Mouse (Mus musculus): ENCODE data around the gene Glod4.

The Glod4 gene

DNA sequence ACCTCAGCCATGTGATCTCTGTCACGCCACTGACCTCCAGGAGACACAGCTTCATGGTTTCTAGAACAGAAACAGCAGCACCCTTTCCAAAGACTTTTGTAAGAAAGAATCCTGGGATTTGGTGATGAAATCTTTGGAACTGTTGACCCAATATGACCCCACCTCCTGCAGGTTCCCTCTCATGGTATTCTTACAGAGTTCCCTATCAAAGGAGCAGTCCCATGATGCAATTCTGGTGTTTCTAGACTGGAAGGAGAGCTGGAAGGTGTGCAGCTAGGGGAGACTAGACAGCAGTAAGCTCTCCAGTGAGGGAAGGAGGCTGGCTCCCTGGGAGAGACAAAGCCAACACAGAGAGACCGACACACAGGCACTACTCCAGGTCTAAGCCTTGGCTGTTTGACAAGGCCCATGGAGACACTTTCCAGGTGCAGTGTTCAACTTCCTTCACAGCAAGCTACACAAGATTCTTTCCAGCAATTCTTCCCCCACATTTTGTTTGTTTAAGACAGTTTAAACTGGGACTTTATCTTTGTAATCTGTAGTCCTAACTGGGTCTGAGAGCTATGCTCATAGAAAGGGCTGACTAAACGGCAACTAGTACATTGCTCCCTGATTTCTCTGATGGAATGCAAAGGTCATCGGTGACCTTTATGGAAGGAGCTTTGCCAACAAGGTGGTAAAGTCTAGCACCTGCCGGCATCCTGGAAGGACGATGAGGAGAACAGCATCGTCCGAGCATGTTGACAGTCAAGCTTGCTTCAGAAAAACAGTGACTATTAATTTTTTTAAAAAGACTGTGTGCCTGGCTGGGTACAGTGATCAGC, 97.1 kb downstream of the Glod4 start:
- DNase-seq (ENCODE audit: low read depth, low spot score), result no peak

DNA sequence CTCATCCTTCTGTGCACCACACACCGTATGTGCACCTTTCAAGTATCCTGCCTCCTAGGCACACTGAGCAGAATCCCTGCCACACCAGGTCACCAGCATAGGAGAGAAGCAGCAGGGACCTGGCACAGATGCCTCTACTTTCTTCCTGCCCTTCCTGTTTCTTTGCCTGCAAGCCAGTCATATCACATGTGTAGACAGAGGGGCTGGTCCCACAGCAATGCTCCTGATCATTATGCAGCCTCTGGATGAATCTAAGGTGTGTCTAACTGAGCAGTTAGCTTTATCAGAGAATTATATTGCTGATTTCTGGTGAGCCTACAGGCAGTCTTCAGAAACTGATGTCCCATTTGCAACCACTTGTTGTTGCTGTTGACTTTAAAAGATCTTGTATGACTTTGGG, 98.4 kb downstream of the Glod4 start:
- no peak for DNase-seq (ENCODE audit: low read depth, low spot score)

DNA sequence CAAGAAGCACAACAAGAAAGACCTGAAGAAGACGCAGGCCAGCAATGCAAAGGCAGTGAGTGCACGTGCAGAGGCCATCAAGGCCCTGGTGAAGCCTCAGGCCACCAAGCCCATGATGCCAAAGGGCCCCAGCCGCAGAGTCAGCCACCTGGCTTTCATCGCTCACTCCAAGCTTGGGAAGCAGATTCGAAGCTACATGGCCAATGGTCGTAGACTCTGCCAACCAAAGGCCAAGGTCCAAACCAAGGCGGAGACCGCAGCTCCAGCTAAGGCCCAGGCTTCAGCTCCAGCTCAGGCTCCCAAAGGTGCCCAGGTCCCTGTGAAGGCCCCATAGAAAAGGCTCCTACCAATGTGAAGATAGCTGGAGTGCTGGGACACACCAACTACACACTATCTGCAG, 99.1 kb downstream of the Glod4 start:
- DNase-seq (ENCODE audit: low read depth, low spot score), result no peak

- DNase-seq (ENCODE audit: low read depth, low spot score), result no peak
These were observed 105.5 kb downstream of the Glod4 start for GRCm38 (mm10) chr11:76137996-76138395.

GRCm38 (mm10) chr11:76135641-76136437, 107.7 kb downstream of the Glod4 start:
- no peak for DNase-seq (ENCODE audit: low read depth, low spot score)

GRCm38 (mm10) chr11:76130859-76131258, 112.7 kb downstream of the Glod4 start:
- no peak for DNase-seq (ENCODE audit: low read depth, low spot score)

DNA sequence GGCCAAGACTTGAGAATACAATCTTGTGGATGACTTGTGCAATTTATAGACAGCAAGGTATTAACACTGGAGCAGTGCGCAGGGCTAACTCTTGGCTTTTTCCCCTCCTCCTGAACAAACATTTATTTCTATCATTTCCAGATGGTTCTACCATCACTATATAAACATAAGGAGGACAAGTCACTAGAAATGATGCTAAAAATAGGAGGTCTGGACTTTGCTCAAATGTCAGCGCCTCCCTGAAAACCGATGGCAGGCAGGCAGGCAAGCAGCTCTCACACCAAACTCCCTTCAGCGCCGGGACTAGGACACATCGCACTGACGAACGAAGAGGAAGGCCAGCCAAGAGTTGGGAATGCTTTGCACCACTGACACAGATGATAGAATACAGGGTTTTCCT, 118.1 kb downstream of the Glod4 start:
- DNase-seq (ENCODE audit: low read depth, low spot score), result peak; percentile 25

- no peak for DNase-seq (ENCODE audit: low read depth, low spot score)
These were observed 120.0 kb downstream of the Glod4 start for GRCm38 (mm10) chr11:76123517-76123916.

DNA sequence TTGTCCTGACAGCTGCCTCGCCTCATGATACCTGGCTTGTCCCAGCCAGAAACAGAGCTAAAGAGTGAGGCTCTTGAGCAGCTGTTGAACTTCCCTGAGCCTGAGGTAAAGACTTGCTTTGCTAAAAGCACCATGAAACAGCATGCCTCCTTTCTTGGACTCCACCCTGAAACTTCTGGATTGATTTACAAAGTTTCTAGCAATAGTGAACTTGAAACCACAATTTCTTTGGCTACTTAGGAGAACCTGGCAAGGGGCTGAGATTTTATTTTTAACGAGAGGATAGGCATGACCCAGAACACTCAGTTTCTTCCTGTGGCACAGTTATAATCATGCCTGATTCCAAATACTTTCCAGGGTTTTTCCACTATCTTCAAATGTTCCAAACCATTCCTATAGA, 121.0 kb downstream of the Glod4 start:
- no peak for DNase-seq (ENCODE audit: low read depth, low spot score)

- no peak for DNase-seq (ENCODE audit: low read depth, low spot score)
These were observed 122.4 kb downstream of the Glod4 start for GRCm38 (mm10) chr11:76121086-76121485.

GRCm38 (mm10) chr11:76120407-76120901, 123.1 kb downstream of the Glod4 start:
- peak; percentile 61 for DNase-seq (ENCODE audit: low read depth, low spot score)

GRCm38 (mm10) chr11:76110416-76110815, 133.1 kb downstream of the Glod4 start:
- DNase-seq (ENCODE audit: low read depth, low spot score), result no peak

GRCm38 (mm10) chr11:76106551-76107496, 136.7 kb downstream of the Glod4 start:
- no peak for DNase-seq (ENCODE audit: low read depth, low spot score)

- no peak for DNase-seq (ENCODE audit: low read depth, low spot score)
These were observed 142.4 kb downstream of the Glod4 start for GRCm38 (mm10) chr11:76101154-76101553.

GRCm38 (mm10) chr11:76099193-76099975, 144.1 kb downstream of the Glod4 start:
- DNase-seq (ENCODE audit: low read depth, low spot score), result peak; percentile 61

GRCm38 (mm10) chr11:76093610-76094009, 149.9 kb downstream of the Glod4 start:
- no peak for DNase-seq (ENCODE audit: low read depth, low spot score)

GRCm38 (mm10) chr11:76089776-76090175, 153.7 kb downstream of the Glod4 start:
- no peak for DNase-seq (ENCODE audit: low read depth, low spot score)

GRCm38 (mm10) chr11:76088506-76088905, 155.0 kb downstream of the Glod4 start:
- DNase-seq (ENCODE audit: low read depth, low spot score), result no peak

- no peak for DNase-seq (ENCODE audit: low read depth, low spot score)
These were observed 157.5 kb downstream of the Glod4 start for GRCm38 (mm10) chr11:76085898-76086591.

DNA sequence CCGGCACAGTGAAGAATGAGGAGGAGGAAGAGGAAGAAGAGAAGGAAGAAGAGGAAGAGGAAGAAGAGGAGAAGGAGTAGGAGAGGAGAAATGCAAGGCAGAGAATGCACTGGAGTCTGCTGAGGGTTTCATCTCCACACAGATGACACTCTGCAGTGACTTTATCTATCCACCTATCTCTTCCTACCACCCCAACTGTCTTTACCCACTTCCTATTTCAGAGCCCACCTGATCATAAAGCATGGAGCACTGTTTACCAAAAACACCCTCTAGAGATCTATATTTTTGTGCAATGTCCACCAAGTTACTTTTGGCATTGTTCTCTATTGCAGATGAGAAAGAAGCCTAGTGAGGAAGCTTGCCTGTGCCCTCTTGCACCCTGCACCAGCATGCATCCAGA, 158.6 kb downstream of the Glod4 start:
- no peak for DNase-seq (ENCODE audit: low read depth, low spot score)

Measured in mesoderm, embryonic 11.5 days (tissue).